ENCODE assay signal across 8 mouse cellular contexts in the genomic region with DNA sequence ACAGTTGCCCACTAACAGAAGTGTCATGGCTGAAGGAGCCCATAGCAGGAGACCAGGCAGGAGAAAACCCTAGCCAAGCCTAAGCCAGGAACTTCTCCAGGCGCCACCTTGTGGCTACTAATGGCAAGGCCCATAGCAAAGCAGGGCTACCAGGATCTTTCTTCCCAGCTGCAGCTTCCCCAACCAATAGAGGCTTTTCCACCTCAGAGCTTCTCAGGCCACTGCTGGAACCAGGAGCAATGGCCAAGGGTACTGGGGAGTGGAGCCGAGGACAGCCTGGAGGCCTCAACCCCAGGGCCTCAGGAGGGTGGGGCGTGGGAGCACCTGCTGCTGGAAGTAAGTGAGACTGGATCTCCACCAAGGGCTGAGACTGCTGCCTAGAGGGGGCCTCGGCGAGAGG. TPM values are rescaled to one million over a fixed set of nuclear protein-coding genes. Genes with fewer than 3 reads are reported as not detected.
DNase-seq lines count a peak whose midpoint lies in the region; ATAC-seq lines count a peak whose summit lies in the region.

No protein-coding gene starts in this region.

- no peaks in the 10 kb centered on the region for H3K9me3 ChIP-seq in liver, embryonic 15.5 days (replicated peaks)
- H3K9me3 ChIP-seq in neural tube, embryonic 13.5 days, result no peaks in the 10 kb centered on the region

- peaks cover 10% of the 10 kb centered on the region for H3K4me1 ChIP-seq in liver, embryonic 15.5 days (replicated peaks)
- H3K4me1 ChIP-seq in neural tube, embryonic 13.5 days (replicated peaks), result 0 out of 2 replicates have a peak, but pooled peaks cover 8% of the 10 kb centered on the region

- intact Hi-C loops in heart, postnatal 10 days (cut with DNase I), result loop anchor here (2.0 kb wide), 1 partner anchor 71 kb away; no protein-coding TSS in a partner anchor

- H3K9ac ChIP-seq in liver, embryonic 15.5 days, result no peak overlapping the region
- H3K9ac ChIP-seq in neural tube, embryonic 13.5 days, result no peak overlapping the region

- WGBS in liver, embryonic 15.5 days (ENCODE audit: insufficient replicate concordance), result 57% methylated on average over 5 of the region's 5 CpGs
- 57% methylated on average over 5 of the region's 5 CpGs for WGBS in neural tube, embryonic 13.5 days

- H3K27ac ChIP-seq in liver, embryonic 15.5 days (replicated peaks), result no peak overlapping the region
- H3K27ac ChIP-seq in neural tube, embryonic 13.5 days (replicated peaks), result no peak overlapping the region

- H3K4me3 ChIP-seq in liver, embryonic 15.5 days (replicated peaks), result no peak overlapping the region
- H3K4me3 ChIP-seq in neural tube, embryonic 13.5 days, result no peak overlapping the region

- H3K36me3 ChIP-seq in liver, embryonic 15.5 days (replicated peaks), result peaks cover 30% of the 10 kb centered on the region
- H3K36me3 ChIP-seq in neural tube, embryonic 13.5 days, result peaks cover 66% of the 10 kb centered on the region

- DNase-seq in CD8-positive naive resting alpha-beta T cell, adult 2 months (ENCODE audit: low read depth in 2 of 2, low spot score in 2 of 2), result peak; percentile 37 to 53
- peak; percentile 80 for DNase-seq in brain, adult 2 months (ENCODE audit: low read depth, low spot score)
- DNase-seq in heart, postnatal 10 days, result peak; percentile 74 to 83
- peak; percentile 77 to 83 for DNase-seq in kidney, postnatal 25 days
- DNase-seq in thymus, postnatal 0 days (ENCODE audit: low spot score), result peak; percentile 61

- no peak overlapping the region for H3K4me2 ChIP-seq in liver, embryonic 15.5 days
- no peak overlapping the region for H3K4me2 ChIP-seq in neural tube, embryonic 13.5 days

- ATAC-seq in erythroid progenitor cell, adult 5-6 weeks (replicated peaks; ENCODE audit: low FRiP score, poor library complexity, severe bottlenecking), result peak; percentile 83
- peak; percentile 41; the same call in 1 of the 2 replicates for ATAC-seq in liver, embryonic 15.5 days (ENCODE audit: insufficient read depth)
- ATAC-seq in neural tube, embryonic 13.5 days (ENCODE audit: low read depth), result peak; percentile 68; the same call in 1 of the 2 replicates

- H3K27me3 ChIP-seq in liver, embryonic 15.5 days, result no peaks in the 10 kb centered on the region
- H3K27me3 ChIP-seq in neural tube, embryonic 13.5 days, result no peaks in the 10 kb centered on the region

RNA-seq across cellular contexts. Expression of a gene that starts 31.5 kb away (rescaled TPM):
- 5.8 and 29.3 TPM in 2 replicates for total RNA-seq in erythroid progenitor cell, adult 5-6 weeks (2015; ENCODE audit: low replicate concordance)
- 7.6 and 10.4 TPM in 2 replicates for total RNA-seq in erythroid progenitor cell, adult 5-6 weeks (2017; ENCODE audit: low replicate concordance)
- total RNA-seq in heart, postnatal 10 days (2021), result 10 to 100 TPM; 26.8 to 32.9 TPM
- polyA plus RNA-seq in liver, embryonic 15.5 days (2015; fragmentation: Nextera tagmentation; extraction: Ambion mirVana), result 11.0 and 11.8 TPM in 2 replicates
- 45.0 and 57.1 TPM in 2 replicates for polyA plus RNA-seq in neural tube, embryonic 13.5 days (2015; fragmentation: Nextera tagmentation; extraction: Ambion mirVana)
- 35.8 and 37.9 TPM in 2 replicates for polyA plus RNA-seq in thymus, postnatal 0 days (2015; fragmentation: Nextera tagmentation; extraction: Ambion mirVana)
